Mouse (Mus musculus) lung, adult 2 months (tissue): ENCODE results near the gene Bcas3.

ENCODE experiments used
- CTCF ChIP-seq: fragments of 200-500 bp; IDR thresholded peaks from 2 replicates; pipeline ENCODE4 v1.5.1; 2011; ENCODE audit warnings: mild to moderate bottlenecking, low read length, control low read depth; ENCODE audit not compliant: insufficient read depth
- POLR2A ChIP-seq: fragments of 200-500 bp; IDR thresholded peaks from 2 replicates; pipeline ENCODE4 v1.6.1; 2011; ENCODE audit warnings: low read depth, mild to moderate bottlenecking, control low read depth, low read length, borderline replicate concordance; ENCODE audit errors: extremely low read depth

GRCm38 (mm10) chr11:85447375-85447774, 94.4 kb downstream of the Bcas3 start:
- TF ChIP-seq POLR2A (no peak), CTCF (no peak)
